Mouse (Mus musculus) cerebral cortex, adult 2 months (tissue): ENCODE data around the gene Filip1.

Source experiments
- WGBS: fragments of 180-500 bp; shearing (Covaris S2); methylation state at CpG from one replicate; pipeline ENCODE4 v1.1.7; 2018; 5-methylcytosine and 5-hydroxymethylcytosine counted together

Gene Filip1

DNA sequence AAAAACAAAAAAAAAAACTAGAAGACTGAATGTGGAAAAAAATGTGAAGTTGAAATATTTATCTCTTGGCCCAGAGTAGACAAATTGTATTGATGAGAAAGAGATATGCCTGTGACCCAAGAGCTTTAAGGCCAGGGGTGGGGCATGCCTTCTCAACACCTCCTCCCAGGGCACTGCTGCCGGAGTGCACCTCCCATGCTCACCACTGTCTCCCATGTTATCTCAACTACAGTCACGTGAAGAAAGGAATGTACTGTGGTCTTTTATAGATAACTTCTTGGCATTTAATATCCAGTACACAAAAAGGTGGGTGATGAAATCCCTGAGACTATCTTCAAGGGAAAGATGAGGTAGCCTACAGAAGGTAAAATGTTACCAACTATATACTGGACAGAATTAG is 64.7 kb downstream of the Filip1 start:
- WGBS: 88% methylated on average over 2 of the region's 2 CpGs

DNA sequence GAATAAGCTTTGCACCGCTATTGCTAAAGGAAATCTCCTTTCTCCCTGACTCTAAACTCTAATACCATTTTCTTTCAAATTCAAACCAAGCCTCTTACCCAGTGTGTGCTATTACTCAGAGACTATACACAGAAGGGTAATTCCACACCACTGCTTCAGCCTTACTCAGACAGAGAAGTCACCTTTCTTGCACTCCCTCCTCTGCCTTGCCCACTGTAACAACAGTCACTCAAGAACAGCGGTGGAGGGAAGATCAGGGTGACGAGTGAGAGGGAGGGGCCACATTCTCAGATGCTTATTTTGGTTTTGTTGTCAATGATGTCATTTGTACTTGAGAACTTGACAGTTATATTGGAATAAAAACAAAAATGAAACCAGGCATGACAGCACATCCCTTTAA is 65.2 kb downstream of the Filip1 start:
- 80% methylated on average over 3 of the region's 3 CpGs for WGBS

DNA sequence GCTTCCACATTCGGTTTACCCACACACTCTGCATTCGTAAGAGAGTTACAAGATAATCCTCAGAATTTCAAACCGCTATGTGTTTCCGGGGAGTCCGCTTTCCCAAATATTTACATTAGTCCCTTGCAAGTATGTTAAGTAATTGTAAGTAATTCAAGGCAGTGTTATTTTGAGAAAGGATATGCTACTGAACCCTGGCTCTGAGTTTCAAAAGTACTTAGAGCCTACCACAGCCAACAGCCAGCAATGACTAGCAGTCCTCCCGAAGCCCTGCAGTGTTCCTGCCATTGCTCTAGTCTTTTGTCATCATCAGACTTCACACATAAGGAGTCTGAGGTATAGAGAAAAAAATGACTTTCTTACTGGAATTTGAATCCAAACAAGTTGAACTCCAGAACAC is 67.8 kb downstream of the Filip1 start:
- 76% methylated on average over 6 of the region's 6 CpGs for WGBS

DNA sequence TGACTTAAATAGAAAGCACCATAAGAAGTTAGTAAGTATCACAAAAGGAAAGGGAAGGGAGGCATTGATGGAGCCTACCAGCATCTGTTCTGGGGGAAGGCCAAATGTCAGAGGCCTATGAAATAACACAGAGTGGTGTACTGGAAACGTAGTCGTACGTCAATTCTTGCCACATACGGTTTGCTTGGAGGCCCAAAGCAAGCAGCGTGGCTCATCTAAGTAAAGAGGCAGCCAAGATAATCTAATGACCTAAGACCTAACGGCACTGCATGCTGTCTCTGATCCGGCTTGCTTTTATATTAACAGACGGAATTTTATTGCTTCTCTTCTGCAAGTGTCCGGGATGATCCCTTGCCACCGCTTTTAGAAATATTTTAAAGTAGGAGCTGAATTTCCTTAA is 68.7 kb downstream of the Filip1 start:
- 84% methylated on average over 10 of the region's 10 CpGs for WGBS

DNA sequence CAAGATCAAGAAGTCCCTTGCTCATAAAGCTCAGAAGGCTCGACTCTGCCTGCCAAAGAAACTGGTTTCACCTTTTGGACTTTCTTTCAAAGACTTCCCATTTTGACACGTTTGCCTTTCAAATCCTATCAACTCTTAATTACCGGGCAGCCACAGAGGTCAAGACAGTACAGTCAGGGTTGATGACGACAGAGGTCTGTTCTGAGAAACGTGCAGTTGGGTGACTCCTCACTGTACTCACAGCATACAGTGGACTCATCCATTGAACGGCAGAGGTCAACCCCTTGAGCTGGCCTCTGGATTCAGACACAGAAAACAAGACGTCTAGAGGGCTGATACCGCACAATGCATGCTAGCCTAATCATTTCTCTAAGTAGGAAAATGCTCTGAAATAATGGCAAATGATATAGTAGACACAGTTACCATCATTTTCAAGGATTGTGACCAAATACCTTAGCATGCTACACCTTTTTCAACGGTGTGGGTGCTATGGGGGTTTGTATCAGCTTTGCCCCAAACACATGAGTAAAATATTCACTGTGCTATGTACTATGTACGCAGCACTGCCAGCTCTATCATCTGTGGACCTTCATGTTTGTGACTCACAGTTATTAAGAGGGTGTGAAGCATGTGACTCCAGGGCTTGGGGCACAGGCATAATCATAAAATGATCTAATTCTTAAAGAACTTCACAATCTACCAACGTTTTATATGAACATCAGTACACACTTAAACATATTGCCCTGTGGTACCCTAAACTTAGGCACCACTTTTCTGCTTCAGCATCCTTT is 74.0 kb downstream of the Filip1 start:
- 85% methylated on average over 11 of the region's 11 CpGs for WGBS

DNA sequence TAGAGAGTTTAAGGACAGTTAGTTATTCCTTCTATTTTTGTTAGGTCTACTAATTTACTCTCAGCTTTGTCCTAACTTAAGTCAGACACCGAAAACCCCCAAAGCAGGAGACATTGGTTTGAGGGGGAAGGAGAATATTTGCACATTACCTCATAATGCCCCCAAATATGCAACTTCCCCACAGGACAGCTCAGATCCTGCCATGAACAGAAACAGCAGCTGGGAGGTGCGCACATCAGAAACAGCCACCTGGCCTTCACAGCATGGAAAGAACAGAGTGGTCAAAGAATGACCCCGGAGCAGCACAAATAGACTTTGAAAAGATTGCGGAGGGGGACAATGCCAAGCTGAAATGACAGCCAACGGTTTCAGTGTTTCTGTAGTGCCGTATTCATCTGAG is 75.1 kb downstream of the Filip1 start:
- WGBS: 81% methylated on average over 6 of the region's 6 CpGs

DNA sequence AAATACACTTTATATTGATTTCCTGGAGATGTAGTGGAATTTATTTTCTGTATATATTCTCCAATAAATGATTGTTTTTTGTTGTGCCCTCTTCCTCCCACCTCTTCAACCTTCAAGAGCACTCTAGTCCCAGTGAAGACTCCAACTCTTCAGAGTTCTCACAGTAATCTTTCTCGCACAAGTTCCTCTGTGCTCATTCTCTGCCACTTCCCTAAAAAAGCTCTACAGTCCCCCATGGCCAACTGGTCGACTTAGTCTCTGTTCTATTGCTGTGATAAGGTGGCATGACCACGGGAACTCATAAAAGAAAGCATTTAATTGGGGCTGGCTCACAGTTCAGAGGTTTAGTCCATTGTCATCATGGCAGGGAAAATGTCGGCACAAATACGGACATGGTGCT is 80.1 kb downstream of the Filip1 start:
- 91% methylated on average over 5 of the region's 5 CpGs for WGBS

DNA sequence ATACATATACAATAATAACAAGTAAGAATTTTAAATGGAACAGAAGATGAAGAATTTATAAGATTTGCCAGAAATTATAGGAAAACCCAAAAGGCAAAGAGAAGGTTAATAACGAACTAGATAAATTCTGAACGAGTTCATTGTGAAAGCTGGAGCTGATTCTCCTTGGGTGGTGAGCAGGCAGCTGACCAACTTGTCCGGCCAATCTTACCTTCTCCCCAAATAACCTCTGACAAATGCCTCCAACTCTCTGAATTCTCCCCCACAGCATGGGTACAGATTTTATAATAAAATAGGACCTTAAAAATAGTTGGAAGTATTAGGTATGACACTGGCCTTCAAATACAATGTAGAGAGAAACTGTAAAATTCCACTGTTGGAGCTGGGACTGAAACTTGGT is 84.6 kb downstream of the Filip1 start:
- 74% methylated on average over 3 of the region's 3 CpGs for WGBS

DNA sequence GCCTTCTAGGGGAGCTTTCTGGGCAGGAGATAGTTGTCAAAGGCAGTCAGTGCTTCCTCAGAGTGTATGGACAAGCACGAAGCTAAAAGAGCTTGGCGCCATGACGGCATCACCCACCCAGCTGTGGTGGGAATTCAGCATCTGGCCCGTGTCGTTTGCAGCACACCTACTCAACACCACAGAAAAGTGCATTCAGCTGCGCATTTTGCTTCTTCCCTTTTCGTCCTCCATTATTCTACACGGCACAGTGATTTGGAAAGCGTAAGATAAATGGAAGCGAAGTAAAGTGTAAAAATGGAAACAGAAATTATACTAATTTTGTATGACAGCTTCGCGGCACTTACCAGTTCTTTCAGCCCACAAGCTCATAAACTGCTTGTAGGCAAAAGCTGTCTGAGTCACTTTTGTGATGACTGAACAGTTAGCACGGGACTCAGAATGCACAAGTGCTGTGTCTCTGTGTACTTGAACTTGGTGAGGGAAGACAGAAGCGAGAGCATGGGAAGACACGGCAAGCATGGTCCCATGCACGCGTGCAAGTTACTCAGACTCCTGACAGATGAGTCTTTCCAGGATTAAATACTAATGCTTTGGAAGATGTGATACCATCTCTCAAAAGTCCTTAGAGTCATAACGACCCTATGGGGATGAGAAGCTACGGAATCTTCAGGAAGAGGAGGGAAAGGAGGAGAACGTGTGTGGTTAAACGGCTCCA is 85.3 kb downstream of the Filip1 start:
- WGBS: 59% methylated on average over 21 of the region's 21 CpGs

DNA sequence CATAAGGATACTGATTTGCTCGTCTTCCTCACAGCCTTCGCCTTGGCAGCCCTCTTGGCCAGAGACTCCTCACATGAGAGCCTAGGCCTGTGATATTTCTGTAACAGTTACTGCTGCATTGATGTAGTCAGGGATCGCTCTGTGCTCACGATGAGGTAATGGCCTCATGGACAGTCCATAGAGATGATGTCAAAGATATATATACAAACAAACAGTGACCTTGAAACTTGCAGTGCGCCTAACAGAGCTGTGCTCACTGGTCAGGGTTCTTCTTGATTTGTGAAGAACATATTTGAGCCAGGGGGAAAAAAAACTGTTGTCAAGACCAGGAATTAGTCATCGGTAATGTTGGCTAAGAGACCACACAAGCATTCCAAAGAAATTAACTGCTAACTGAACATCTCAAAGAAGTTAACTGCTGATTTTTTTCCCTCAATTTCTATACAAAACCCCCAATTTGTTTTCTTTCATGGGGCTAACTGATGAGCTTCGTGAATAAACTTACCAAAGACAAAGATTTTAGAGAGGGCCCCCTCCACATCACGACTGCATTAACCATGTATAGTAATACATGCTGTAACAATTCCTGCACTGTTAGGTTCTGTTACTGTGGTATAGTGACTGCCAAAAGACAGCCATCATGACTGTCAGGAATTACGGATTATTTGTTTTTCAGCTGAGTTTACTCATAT is 86.0 kb downstream of the Filip1 start:
- 63% methylated on average over 9 of the region's 9 CpGs for WGBS

DNA sequence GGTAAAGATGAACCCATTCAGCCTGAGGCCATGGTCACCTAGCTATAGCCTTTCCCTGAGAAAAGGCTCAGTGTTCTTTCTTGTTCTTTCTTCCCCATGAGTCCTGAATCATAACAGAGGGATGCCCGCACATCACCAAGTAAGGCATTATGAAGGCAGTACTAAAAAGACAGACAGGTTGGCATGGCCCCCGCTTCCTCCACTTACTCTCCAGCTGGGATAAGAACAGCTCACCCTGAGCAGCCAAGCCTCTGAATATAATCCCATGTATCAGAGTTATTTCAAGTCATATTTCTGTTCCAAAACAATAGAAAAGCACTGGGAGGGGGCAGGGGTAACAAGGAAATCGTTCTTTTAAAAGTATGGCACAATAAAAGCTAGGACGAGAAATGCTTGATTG is 86.7 kb downstream of the Filip1 start:
- 67% methylated on average over 4 of the region's 4 CpGs for WGBS

DNA sequence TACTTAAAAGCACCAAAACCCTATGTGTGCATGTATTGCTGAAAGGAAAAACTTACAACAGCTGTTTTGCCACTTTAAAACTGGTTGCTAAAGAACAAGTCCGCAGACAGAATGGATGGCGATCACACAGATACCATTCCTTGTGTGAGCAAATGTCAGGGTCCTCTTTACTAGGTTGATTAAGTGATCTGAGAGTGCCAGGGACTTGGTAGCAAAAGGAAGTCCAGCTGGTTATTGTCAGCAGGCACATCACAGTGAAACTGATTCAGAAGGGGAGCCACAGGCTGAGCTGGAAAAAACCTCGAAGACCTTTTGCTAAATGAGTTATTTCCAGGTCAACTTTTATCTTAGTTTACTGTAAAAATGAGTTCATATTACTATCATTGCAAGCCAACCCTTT is 89.4 kb downstream of the Filip1 start:
- 88% methylated on average over 3 of the region's 3 CpGs for WGBS

DNA sequence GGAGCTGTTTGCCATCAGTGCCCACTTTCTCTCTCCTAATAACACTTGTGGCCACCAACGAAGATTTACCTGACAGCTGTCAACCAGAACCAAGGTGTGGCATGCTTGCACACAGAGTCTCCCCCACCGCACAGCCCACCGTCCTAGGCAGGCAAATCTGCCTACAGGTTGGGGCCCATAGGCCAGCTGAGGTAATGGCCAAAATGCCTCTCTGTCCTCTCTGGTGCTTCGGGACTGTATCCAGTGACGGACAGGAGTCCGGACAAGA is 90.2 kb downstream of the Filip1 start:
- WGBS: 89% methylated on average over 6 of the region's 6 CpGs

DNA sequence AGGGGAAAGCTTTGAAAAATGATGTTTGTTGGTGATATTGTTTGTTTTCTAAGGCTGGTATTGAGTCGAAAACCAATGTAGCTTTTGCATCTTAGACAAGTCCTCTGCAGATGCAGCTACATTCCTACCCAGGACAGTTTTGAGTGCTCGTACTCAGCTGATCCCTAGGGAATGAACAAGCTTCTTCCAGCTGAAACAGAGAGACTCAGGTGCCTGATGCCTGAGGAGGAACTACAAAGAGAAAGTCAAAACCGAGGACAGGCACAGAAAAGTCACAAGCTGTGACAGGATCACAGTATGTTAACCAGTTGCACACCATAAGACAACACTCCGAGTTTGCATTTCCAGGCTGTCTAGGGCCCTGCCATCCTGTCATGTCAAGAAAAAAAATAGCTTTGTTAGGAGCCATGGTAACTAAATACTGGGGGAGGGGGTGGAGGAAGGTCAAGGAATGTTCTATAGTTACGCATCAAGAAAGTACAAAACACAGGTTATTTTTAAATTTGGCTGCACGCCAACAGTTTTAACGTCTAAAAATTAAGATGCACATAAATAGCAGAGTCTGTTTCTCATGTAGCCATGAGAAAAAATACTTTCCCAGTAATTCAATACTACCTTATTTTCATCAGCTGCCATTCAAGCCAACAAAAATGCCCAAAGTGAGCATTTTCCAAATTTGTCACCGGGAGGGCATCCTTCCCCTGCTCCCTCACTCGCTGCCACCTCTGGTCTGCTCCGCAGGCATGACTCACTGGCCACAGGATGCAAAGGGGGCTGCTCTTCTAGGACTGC is 90.8 kb downstream of the Filip1 start:
- 53% methylated on average over 10 of the region's 10 CpGs for whole genome bisulfite sequencing

DNA sequence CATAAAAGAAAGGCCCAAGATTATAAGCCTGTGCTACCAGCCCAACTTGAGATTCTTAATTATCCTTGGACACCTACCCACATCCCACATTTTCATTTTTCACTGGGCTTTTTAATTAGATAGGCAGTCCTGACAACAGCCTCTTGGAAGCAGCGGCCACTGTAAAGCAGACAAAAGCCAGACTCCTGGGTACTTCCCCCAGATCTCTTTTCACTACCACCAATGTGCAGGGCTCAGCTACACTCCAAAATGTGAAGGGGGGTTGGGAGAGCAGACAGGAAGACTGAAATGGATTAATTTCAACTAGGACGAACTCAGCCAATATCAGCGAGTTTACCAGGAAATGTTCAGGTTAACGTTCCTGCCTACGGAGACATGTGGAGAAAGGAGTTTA is 92.1 kb downstream of the Filip1 start:
- 65% methylated on average over 5 of the region's 5 CpGs for WGBS

DNA sequence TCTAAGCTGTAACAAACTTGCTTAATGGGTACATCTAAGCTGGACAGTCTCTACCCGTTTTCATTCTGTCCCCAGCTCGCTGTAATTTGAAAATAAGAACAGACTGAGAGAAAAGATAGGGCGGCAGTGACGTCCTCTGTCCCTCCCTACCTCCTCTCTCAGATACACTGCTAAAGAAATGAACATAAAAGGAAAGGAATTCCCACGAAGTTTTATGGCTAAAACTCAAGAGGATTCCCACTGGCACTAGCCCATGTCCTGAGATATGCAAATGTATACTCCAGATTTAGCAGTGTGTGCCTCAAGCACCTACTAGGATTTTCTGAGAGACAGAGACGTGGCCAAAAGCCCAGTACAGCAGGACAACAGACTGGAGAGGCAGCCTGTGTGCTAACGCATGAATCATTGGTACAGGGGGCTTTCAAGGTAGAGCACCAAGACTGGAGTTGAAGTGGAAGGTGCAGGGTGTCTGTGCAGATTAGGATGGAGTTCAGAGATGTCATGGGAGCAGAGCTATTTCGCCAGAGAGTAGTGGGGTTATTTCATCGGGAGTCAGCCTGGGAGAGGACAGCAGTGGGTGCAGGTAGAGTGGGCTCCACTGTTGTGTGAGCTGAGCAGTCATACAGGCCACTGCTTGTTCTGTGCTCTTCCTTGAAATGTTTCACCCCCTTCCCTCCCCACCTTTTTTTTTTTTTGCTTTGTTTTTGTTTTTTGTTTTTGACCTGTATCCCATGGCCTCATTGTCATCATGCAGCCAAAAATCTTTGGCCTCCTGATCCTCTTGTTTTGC is 92.7 kb downstream of the Filip1 start:
- 42% methylated on average over 9 of the region's 9 CpGs for WGBS

DNA sequence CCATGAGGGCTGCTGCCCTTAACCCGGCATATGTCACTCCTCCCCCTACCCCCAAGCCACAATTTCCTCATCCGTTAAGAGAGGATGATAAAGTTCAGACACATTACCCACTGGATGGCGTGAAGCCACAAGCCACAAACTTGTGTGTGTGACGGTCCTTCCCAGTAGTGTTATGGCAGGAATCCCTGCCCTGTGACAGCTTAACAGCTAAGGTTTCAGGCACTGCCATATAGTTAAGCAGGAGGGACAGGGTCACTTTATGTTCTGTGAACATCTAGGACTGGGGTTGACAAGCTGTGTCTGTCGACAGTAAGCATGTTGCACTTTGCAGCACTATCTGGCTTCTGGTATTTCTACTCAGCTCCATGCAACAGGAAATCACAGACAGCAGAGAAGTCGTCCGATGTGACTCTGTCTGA is 93.3 kb downstream of the Filip1 start:
- 68% methylated on average over 7 of the region's 7 CpGs for WGBS

DNA sequence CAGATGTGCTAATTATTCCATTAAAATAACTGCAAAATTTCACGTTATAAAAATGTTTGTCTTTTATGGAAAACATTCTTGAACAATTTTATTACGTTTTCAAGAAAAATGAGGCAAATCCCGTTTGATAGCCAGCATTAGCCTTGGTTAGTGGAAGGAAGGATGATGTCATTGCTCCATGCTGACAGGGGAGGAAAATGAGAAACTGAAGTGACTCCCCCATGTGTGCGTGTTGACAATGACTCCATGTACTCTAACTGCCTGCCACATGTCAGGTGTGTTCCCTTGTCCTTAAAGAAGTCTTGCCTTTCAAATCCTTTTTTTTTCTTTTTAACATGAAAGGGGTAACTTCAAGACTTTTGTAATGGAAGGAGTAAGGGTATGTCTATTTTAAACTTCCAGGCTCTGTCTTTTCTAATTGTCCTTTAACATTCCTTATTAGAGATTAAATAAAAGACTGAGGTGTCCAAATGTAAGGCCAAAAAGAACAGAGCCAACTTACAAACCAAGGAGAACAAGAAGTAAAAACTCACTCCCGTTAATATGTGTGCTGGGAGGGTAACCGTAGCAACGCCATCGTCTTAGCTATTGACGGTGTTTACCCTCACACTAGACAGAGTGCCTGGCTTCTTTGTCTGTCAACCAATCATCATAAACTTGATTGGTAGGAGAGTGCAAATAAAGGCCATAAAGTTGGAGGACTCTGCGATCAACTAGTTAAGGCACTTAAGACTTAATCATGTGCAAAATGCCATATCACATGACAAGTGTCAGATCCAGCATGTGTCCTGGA is 94.1 kb downstream of the Filip1 start:
- WGBS: 77% methylated on average over 10 of the region's 10 CpGs

DNA sequence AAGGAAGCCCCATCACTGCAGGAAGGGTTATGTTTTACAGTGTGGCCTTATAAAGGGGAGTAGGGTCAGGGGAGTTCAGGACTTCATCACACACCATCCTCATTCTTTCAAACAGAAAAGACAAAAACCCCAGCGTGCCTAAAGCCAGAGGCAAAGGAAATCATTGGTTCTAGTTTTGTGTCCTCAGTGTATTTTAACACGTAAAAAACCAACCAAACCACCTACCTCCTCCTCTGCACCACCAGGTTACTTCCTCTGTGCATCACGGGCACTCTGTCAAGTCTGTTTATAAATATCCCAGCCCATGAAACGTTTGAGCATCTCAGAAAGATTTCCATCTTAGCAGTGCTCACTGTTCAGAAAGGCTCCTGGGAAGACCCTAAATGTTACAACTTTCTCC is 98.4 kb downstream of the Filip1 start:
- 29% methylated on average over 4 of the region's 4 CpGs for WGBS

DNA sequence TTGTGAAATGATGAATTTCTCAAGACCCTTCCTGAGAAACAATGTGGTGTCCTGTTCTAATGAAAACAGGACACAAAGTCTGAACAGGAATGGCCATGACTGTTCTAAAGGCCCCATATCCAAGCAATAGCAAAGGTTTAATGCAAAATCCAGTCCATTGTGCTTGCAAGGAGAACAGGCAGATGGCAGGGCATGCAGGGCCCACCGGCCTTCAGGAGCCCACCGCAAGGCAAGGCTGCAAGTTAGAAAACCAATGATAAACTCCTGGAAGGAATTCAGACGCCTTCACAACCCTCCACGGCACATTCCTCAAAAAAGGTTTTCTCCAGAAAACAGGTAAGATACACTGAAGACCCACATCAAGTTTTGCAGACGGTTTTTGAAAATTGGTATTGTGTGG is 99.7 kb downstream of the Filip1 start:
- 88% methylated on average over 5 of the region's 5 CpGs for WGBS

DNA sequence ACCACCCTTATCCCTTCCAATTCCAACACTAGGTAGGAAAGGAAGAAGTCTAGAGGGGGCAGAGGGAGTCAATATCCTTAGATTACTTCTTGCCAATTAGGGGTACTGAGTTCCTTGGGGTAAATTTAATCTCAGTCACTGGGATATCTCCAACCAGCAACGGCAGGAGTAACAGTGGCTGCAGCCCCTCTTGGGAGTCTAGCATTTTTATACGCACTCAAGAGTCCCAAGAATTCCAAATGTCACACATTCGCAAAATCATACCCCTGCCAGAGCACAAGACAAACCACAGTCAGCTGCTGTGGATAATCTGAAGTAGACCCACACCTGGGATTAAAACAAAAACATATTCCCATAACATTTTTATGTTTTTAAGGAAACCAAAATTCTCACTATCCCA is 102.5 kb downstream of the Filip1 start:
- WGBS: 98% methylated on average over 3 of the region's 3 CpGs
